Mouse (Mus musculus): ENCODE measurements around the gene Obscn.

The Obscn gene

DNA sequence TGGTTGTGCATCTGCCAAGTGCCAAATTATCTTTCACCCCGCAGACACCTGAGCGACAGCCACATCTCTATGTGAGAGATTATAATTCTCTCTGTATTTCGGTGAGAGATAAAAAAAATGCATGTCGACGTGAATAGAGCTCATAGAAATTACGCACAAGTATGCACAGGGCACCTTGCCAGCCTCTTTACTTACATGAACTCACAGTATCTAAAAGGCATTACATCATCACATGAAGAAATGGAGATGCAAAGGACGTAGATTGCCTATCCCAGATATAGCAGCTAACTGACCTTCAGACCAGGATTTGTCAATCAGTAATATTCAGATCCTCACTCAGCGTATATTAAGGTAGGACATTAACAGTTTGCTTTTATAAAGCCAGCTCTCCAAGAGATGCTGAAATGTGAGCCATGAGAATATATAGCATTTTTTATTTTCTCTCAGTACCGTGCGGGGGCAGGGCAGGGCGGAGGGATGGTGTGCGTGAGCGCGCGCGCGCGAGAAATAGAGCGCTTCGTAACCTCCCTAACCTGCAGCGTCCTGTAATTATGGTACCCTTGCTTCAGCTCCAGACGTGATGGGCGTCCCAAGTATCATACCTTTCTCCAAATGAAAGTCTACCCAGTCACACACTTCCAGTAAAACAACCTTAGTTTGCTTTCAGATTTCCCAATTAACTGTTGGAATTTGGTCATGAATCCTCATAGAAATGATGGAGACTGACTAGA, 188.2 kb downstream of the Obscn start:
- no peak for DNase-seq (ENCODE audit: extremely low spot score, low read depth, low spot score)

DNA sequence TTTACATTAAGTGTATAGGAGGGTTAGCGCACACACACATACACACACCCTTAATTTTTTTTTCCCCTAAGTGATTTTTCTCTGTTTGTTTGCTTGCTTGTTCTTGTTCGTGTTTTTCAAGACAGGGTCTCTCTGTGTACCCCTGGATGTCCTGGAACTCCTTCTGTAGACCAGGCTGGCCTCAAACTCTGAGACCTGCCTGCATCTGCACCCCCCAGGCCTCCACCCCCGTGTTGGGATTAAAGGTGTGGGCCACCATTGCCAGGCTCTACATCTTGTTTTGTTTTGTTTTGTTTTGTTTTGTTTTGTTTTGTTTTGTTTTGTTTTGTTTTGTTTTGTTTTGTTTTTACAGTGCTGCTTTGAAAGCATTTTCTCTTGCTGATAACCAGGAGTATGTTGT, 188.9 kb downstream of the Obscn start:
- DNase-seq (ENCODE audit: extremely low spot score, low read depth, low spot score): no peak
